Mouse (Mus musculus) heart, postnatal 0 days (tissue): ENCODE data around the gene Prkaca.

ENCODE experiments used
- CTCF ChIP-seq: IDR thresholded peaks from 2 replicates; pipeline ENCODE4 v1.5.1; 2016; ENCODE audit warnings: antibody characterized with exemption, control low read depth, low read depth
- EP300 ChIP-seq: IDR thresholded peaks from 2 replicates; pipeline ENCODE4 v1.6.1; 2016; ENCODE audit warnings: antibody characterized with exemption, low read depth

- TF ChIP-seq CTCF (no peak), EP300 (no peak)
These were observed 21.2 kb downstream of the Prkaca start for GRCm38 (mm10) chr8:83994030-83994429.
